Mouse (Mus musculus): ENCODE results near the gene Cln3. TPM values are rescaled to one million over a fixed set of nuclear protein-coding genes. Genes with fewer than 3 reads are reported as not detected.

The Cln3 gene
- 100 to 1,000 TPM; 241 to 250 TPM for total RNA-seq (2023)

DNA sequence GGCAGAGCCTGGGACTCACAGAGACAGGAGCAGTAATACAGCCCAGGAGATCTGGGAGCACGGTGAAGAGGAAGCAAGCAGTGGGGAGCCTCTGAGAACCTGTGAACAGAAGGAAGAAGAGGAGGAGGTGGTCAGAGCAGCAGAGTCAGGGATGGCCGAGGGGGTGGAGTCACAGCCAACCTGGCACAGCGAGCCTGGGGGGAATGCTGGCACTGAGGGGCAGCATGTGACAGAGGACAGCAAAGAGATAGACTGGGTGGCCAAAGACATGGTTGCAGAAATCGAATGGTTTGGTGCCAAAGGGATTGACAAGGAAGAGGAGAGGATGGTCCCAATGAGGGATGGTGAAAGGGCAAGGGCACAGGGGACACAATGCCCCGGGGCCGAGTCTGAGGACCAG, at the start of gene Cln3:
Cln3 (minus strand) TSS at position 101 of the 400 bp plus-strand sequence.

DNA sequence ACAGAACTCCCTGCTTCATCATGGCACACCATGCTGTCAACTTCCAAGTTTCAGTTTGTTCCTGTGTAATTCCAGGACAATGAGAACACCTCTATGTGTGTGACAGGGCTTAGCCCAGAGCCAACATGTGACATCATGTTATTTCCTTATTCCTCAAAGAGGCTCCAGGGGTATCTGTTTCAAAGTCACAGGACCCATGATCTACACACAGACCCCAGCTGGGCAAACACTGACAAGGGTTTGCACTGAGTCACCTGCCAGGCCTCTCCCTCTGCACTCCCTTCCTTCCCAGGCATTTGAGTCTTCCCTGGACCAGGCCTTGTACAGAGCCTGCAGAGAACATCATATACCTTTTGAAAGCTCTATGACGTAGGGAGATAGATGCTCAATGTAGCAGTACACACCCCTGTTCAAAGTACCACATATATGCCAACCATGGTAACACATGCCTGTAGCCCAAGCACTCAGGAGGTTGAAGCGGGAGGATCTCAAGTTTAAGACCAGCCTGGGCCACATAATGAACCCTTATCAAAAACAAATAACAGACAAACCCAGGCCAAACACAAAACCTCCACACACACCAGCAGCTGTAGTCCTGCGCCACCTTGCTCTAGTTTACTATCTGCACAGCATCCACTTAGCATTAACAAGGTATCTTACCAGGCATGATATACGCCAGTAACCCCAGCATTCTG, 45.4 kb upstream of the Cln3 start, which contains the start of gene Nupr1:
Nupr1 (minus strand) TSS at position 38 of the 695 bp plus-strand sequence.

DNA sequence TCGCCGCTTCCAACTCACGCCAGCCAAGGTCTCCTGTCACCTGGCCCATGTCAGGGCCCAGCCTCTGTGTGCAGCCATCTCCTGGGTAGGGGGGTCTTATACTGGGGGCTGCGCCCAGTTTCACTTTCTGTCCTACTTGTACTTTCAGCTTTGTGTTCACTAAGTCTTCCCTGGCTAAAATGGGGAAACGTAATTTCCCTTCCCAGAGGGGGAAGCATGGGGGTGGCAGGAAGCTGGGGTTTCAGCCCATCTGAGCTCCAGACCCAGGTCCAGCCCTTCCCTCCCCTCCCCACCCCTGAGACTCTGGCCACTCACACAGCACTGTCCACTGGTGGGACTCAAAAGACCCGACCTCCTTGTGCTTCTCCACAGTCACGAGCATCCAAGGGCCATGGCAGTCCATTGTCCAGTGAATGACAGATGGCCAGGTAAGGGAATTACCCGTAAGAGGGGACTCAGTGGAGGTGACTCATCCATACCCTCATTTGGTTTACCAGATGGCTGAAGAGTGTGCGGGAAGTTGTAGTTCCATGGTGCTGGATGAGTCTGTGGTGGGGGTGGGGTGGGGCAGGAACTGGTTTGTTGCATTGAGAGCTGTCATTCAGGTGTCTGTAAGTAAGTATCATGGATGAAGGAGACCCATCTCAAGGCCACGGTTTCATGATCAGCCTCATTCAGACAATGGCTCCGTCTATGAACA, 9.4 kb upstream of the Cln3 start, which contains the start of gene Il27:
Il27 (minus strand) TSS at position 80 of the 700 bp plus-strand sequence.

DNA sequence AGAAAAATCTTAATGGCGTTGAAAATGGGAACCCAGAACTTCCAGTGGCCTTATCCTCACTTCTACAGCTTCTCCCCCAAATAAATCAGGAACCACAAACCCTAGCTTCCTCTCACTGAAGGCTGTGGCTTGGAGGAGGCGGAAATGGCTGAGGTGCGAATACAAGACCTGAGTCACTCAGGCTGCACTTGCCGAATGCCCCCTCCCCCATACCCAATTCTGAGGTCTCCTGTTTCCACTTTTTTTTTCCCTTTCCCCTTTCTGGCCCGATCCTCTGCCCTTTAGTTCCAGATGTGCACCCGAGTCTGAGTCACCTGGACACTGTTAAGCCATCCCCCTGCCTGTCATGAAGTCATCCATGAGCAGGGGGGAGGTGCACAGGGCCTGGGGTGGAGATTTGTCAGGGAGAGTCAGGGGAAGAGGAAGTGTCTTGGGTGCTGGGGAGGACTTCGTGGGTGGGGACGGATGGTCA, 1.1 kb downstream of the Cln3 start, which contains the start of gene Apobr:
Apobr (plus strand) TSS at position 437 of the 472 bp plus-strand sequence.

DNA sequence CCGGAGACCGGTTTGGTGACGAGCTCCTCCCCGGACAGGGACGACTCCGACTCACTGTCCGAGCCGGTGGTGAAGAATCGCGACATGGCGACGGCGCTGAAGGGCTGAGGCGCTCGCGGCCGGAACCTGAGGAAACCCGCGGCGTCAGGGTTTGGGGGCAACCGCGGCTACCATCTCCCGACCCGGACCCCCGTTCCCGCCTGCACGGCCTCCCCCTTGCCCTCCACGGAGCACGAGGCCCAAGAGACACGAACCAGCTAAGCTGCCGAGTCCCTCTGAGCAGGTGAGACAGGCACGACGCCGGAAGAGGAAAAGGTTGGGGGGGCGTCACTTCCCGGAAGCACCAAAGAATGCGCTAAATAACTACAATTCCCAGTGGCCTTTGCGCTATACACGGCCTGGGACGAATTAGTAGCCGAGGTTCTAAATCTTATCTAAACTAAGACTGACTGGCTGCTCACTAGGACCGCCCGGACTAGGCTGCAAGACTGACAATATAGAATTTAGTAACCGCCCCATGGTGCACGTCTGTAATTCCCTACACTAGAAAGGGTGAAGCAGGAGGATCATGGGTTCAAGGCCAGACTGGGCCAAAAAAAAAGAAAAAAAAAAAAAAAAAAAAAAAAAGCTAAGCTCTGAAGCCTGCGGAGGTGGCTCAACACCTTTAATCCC, 19.4 kb downstream of the Cln3 start, which contains the start of gene Eif3c:
Eif3c (minus strand) TSS at position 318 of the 672 bp plus-strand sequence.

Other genes starting within 250 kb of the Cln3 start
- 1 to 10 TPM; 2.2 to 3.6 TPM for gene Lat, start 216.2 kb downstream of the Cln3 start, total RNA-seq (2023)
- gene Spns1, start 208.4 kb downstream of the Cln3 start, total RNA-seq (2023), result 10 to 100 TPM; 49.8 to 66.4 TPM
- gene Nfatc2ip, start 189.1 kb downstream of the Cln3 start, total RNA-seq (2023), result 10 to 100 TPM; 10.2 to 11.0 TPM
- 1 to 10 TPM in 1 of 2 experiments, under 1 TPM in 1; 0.97 to 4.1 TPM for gene Cd19, start 170.9 kb downstream of the Cln3 start, total RNA-seq (2023)
- 10 to 100 TPM; 24.3 to 33.5 TPM for gene Rabep2, start 157.1 kb downstream of the Cln3 start, total RNA-seq (2023)
- gene Atp2a1, start 122.7 kb downstream of the Cln3 start, total RNA-seq (2023), result 1 to 10 TPM; 1.9 to 3.2 TPM
- 10 to 100 TPM; 36.6 to 38.8 TPM for gene Sh2b1, start 110.4 kb downstream of the Cln3 start, total RNA-seq (2023)
- gene Tufm, start 98.5 kb downstream of the Cln3 start, total RNA-seq (2023), result 10 to 100 TPM; 34.1 to 35.5 TPM
- 100 to 1,000 TPM; 169 to 183 TPM for gene Atxn2l, start 82.4 kb downstream of the Cln3 start, total RNA-seq (2023)
- gene Eif3c, start 19.4 kb downstream of the Cln3 start, total RNA-seq (2023), result 100 to 1,000 TPM; 123 to 127 TPM
- gene Apobr, start 875 bp downstream of the Cln3 start, total RNA-seq (2023), result 100 to 1,000 TPM; 108 to 125 TPM
- 10 to 100 TPM; 10.8 to 13.3 TPM for gene Il27, start 9.1 kb upstream of the Cln3 start, total RNA-seq (2023)
- 10 to 100 TPM; 83.7 to 95.7 TPM for gene Nupr1, start 45.0 kb upstream of the Cln3 start, total RNA-seq (2023)
- 10 to 100 TPM; 31.8 to 41.5 TPM for gene Sgf29, start 63.5 kb upstream of the Cln3 start, total RNA-seq (2023)
- gene Sult1a1, start 90.6 kb upstream of the Cln3 start, total RNA-seq (2023), result 1 to 10 TPM; 5.7 to 6.0 TPM
- 100 to 1,000 TPM; 104 to 129 TPM for gene Bola2, start 109.6 kb upstream of the Cln3 start, total RNA-seq (2023)
- 10 to 100 TPM; 12.0 to 12.3 TPM for gene Slx1b, start 110.0 kb upstream of the Cln3 start, total RNA-seq (2023)
- gene Coro1a, start 122.0 kb upstream of the Cln3 start, total RNA-seq (2023), result 1,000 to 10,000 TPM; 1,489 to 1,521 TPM
- gene Mapk3, start 173.8 kb upstream of the Cln3 start, total RNA-seq (2023), result 100 to 1,000 TPM; 148 to 156 TPM
- gene Gdpd3, start 180.5 kb upstream of the Cln3 start, total RNA-seq (2023), result 10 to 100 TPM; 22.0 to 22.2 TPM
- 100 to 1,000 TPM; 256 to 258 TPM for gene Ypel3, start 191.1 kb upstream of the Cln3 start, total RNA-seq (2023)
- 1 to 10 TPM; 6.9 to 8.2 TPM for gene Tbx6, start 195.7 kb upstream of the Cln3 start, total RNA-seq (2023)
- gene Ppp4c, start 206.7 kb upstream of the Cln3 start, total RNA-seq (2023), result 100 to 1,000 TPM; 218 to 242 TPM
- not detected for gene Fam57b, start 211.9 kb upstream of the Cln3 start, total RNA-seq (2023)
- gene 4930451I11Rik, start 245.8 kb upstream of the Cln3 start, total RNA-seq (2023), result not detected

Measured in monocyte, adult 59 days (primary cell).